Mouse (Mus musculus): ENCODE measurements at regions not wholly inside any gene's neighbourhood (a gene's known extent, or its start where the extent isn't known, plus 50 kb on each side); places are given as distances from the start of the nearest gene placed in this dataset.
A peak's percentile ranks its signal among the peaks of the same experiment; 100 is the strongest.

GRCm38 (mm10) chr3:149518928-149519574 lies 528.7 kb upstream of the Adgrl2 start:
- peak; percentile 74 for ATAC-seq (replicated peaks; ENCODE audit: low read depth, poor library complexity, severe bottlenecking)

GRCm38 (mm10) chr3:149517537-149517936 lies 527.2 kb upstream of the Adgrl2 start:
- no peak for ATAC-seq (replicated peaks; ENCODE audit: low read depth, poor library complexity, severe bottlenecking)

- ATAC-seq (replicated peaks; ENCODE audit: low read depth, poor library complexity, severe bottlenecking), result no peak
Observed at GRCm38 (mm10) chr3:149509178-149509577, 518.8 kb upstream of the Adgrl2 start.

GRCm38 (mm10) chr3:149508671-149509070 lies 518.3 kb upstream of the Adgrl2 start:
- no peak for ATAC-seq (replicated peaks; ENCODE audit: low read depth, poor library complexity, severe bottlenecking)

- no peak for ATAC-seq (replicated peaks; ENCODE audit: low read depth, poor library complexity, severe bottlenecking)
Observed at GRCm38 (mm10) chr3:149505692-149506091, 515.3 kb upstream of the Adgrl2 start.

- no peak for ATAC-seq (replicated peaks; ENCODE audit: low read depth, poor library complexity, severe bottlenecking)
Observed at GRCm38 (mm10) chr3:149503992-149504391, 513.6 kb upstream of the Adgrl2 start.

- ATAC-seq (replicated peaks; ENCODE audit: low read depth, poor library complexity, severe bottlenecking), result 0 out of 2 replicates have a peak, but pooled peaks have one; percentile 19
Observed at GRCm38 (mm10) chr3:149500130-149500529, 509.8 kb upstream of the Adgrl2 start.

GRCm38 (mm10) chr3:149498765-149499164 lies 508.4 kb upstream of the Adgrl2 start:
- no peak for ATAC-seq (replicated peaks; ENCODE audit: low read depth, poor library complexity, severe bottlenecking)

- peak; percentile 22; the same call in 1 of the 2 replicates for ATAC-seq (replicated peaks; ENCODE audit: low read depth, poor library complexity, severe bottlenecking)
Observed at GRCm38 (mm10) chr3:149496829-149497471, 506.6 kb upstream of the Adgrl2 start.

GRCm38 (mm10) chr3:149496122-149496521 lies 505.8 kb upstream of the Adgrl2 start:
- no peak for ATAC-seq (replicated peaks; ENCODE audit: low read depth, poor library complexity, severe bottlenecking)

GRCm38 (mm10) chr3:149488147-149488546 lies 497.8 kb upstream of the Adgrl2 start:
- no peak for ATAC-seq (replicated peaks; ENCODE audit: low read depth, poor library complexity, severe bottlenecking)

- ATAC-seq (replicated peaks; ENCODE audit: low read depth, poor library complexity, severe bottlenecking), result 0 out of 2 replicates have a peak, but pooled peaks have one; percentile 15
Observed at GRCm38 (mm10) chr3:149485406-149485805, 495.1 kb upstream of the Adgrl2 start.

GRCm38 (mm10) chr3:149484319-149484718 lies 494.0 kb upstream of the Adgrl2 start:
- no peak for ATAC-seq (replicated peaks; ENCODE audit: low read depth, poor library complexity, severe bottlenecking)

- ATAC-seq (replicated peaks; ENCODE audit: low read depth, poor library complexity, severe bottlenecking), result no peak
Observed at GRCm38 (mm10) chr3:149476151-149476550, 485.8 kb upstream of the Adgrl2 start.

- no peak for ATAC-seq (replicated peaks; ENCODE audit: low read depth, poor library complexity, severe bottlenecking)
Observed at GRCm38 (mm10) chr3:149466973-149467372, 476.6 kb upstream of the Adgrl2 start.

GRCm38 (mm10) chr3:149464603-149465002 lies 474.2 kb upstream of the Adgrl2 start:
- peak; percentile 86 for ATAC-seq (replicated peaks; ENCODE audit: low read depth, poor library complexity, severe bottlenecking)

GRCm38 (mm10) chr3:149462121-149462541 lies 471.8 kb upstream of the Adgrl2 start:
- no peak for ATAC-seq (replicated peaks; ENCODE audit: low read depth, poor library complexity, severe bottlenecking)

- peak; percentile 57 for ATAC-seq (replicated peaks; ENCODE audit: low read depth, poor library complexity, severe bottlenecking)
Observed at GRCm38 (mm10) chr3:149461613-149462012, 471.3 kb upstream of the Adgrl2 start.

GRCm38 (mm10) chr3:149449376-149449775 lies 459.0 kb upstream of the Adgrl2 start:
- no peak for ATAC-seq (replicated peaks; ENCODE audit: low read depth, poor library complexity, severe bottlenecking)

- peak; percentile 52 for ATAC-seq (replicated peaks; ENCODE audit: low read depth, poor library complexity, severe bottlenecking)
Observed at GRCm38 (mm10) chr3:149445991-149446564, 455.7 kb upstream of the Adgrl2 start.

GRCm38 (mm10) chr3:149444854-149445577 lies 454.7 kb upstream of the Adgrl2 start:
- peak; percentile 74 for ATAC-seq (replicated peaks; ENCODE audit: low read depth, poor library complexity, severe bottlenecking)

Measured in common myeloid progenitor, adult 5-6 weeks (primary cell).